Mouse (Mus musculus) embryonic fibroblast, embryonic 13.5 days (primary cell): ENCODE data around the gene Adap1.

Source experiments
- CTCF ChIP-seq: IDR thresholded peaks from 2 replicates; pipeline ENCODE4 v1.5.1; 2011; ENCODE audit warnings: mild to moderate bottlenecking, control low read depth, low read length, moderate library complexity, borderline replicate concordance; ENCODE audit not compliant: insufficient read depth
- POLR2A ChIP-seq: IDR thresholded peaks from 2 replicates; pipeline ENCODE4 v1.6.1; 2011; ENCODE audit warnings: low read depth, mild to moderate bottlenecking, control low read depth, low read length, moderate library complexity

GRCm38 (mm10) chr5:139373889-139374444 lies 48.5 kb upstream of the Adap1 start:
- no peak for TF ChIP-seq CTCF
- TF ChIP-seq POLR2A, result no peak
